Mouse (Mus musculus) kidney, adult 2 months (tissue): ENCODE measurements around the gene Ahnak2.

Source experiments
- CTCF ChIP-seq: fragments of 200-500 bp; conservative IDR thresholded peaks from 2 replicates; pipeline ENCODE4 v1.5.1; 2011; ENCODE audit warnings: low read depth, mild to moderate bottlenecking, control low read depth, low read length, moderate library complexity, mixed read lengths; ENCODE audit not compliant: insufficient read depth, insufficient read length
- POLR2A ChIP-seq: fragments of 200-500 bp; IDR thresholded peaks from one replicate; pipeline ENCODE4 v1.6.1; 2011; ENCODE audit warnings: low read depth, low read length, control low read depth

DNA sequence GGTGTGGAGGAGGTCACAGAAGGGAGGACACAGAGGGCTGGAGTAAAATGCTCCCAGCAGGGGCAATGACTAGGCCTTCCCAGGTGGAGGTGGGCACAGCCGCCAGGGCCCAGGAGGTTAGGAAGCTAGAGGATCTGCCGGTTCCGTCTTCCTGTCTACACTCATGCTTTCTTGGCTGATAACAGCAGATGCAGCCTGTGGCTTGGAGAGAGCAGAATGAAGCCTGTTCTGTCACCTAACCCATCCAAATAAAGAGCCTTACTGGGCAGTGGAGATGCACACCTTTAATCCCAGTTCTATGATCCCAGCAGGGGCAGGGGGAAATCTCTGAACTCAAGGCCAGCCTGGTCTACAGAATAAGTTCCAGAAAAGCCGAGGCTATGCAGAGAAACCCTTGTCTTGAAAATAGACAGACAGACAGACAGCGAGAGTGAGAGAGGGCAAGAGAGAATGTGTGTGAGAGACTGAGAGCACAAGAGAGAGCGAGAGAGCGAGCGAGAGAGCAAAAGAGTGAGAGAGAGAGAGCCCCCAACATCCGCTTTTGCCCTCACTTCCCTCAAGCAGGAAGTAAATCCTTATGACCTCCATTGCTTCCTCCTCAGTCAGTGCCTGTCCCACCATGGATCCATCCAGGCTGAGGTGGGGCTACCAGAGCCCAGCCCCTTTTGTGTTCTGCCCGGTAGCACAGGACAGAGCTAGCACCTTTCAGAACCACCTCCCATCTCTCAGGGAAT is 3.1 kb downstream of the Ahnak2 start:
- TF ChIP-seq CTCF: no peak
- TF ChIP-seq POLR2A: no peak
